Comparison of ENCODE assay signal across 8 mouse cellular contexts in genomic region chr1:37350886-37351651, GRCm38 (mm10). TPM values are rescaled to one million over a fixed set of nuclear protein-coding genes. Genes with fewer than 3 reads are reported as not detected.
A peak's percentile ranks its signal among the peaks of the same experiment; 100 is the strongest.
DNase-seq lines count a peak whose midpoint lies in the region; ATAC-seq lines count a peak whose summit lies in the region.

No protein-coding gene starts in this region.

- WGBS in forebrain, embryonic 13.5 days = 60% methylated on average over 7 of the region's 7 CpGs
- WGBS in forebrain, embryonic 11.5 days = 69% methylated on average over 7 of the region's 7 CpGs
- WGBS in limb, embryonic 15.5 days = 60% methylated on average over 7 of the region's 7 CpGs

- no peak for DNase-seq in forebrain, embryonic 11.5 days (ENCODE audit: low spot score)
- peak; percentile 70 to 79 for DNase-seq in right cerebral cortex, adult 2 months (ENCODE audit: low spot score in 2 of 2)
- no peak for DNase-seq in right cerebral cortex, postnatal 4 days
- DNase-seq in telencephalon, adult 2 months (ENCODE audit: low read depth, low spot score) = peak; percentile 90
- DNase-seq in urinary bladder, postnatal 4 days (ENCODE audit: low spot score in 2 of 2) = no peak
- DNase-seq in cerebellum, adult 18-20 months = no peak

- H3K36me3 ChIP-seq in forebrain, embryonic 13.5 days (ENCODE audit: poor library complexity, severe bottlenecking) = no peaks in the 10 kb centered on the region
- no peaks in the 10 kb centered on the region for H3K36me3 ChIP-seq in forebrain, embryonic 11.5 days (ENCODE audit: control insufficient read depth, insufficient read depth, low read length)
- H3K36me3 ChIP-seq in limb, embryonic 15.5 days = no peaks in the 10 kb centered on the region

- no peak overlapping the region for H3K4me3 ChIP-seq in forebrain, embryonic 13.5 days
- H3K4me3 ChIP-seq in forebrain, embryonic 11.5 days (ENCODE audit: low read depth, low read length) = no peak overlapping the region
- H3K4me3 ChIP-seq in limb, embryonic 15.5 days = no peak overlapping the region

- H3K4me2 ChIP-seq in forebrain, embryonic 13.5 days = no peak overlapping the region
- H3K4me2 ChIP-seq in forebrain, embryonic 11.5 days (ENCODE audit: low read depth, low read length, severe bottlenecking) = no peak overlapping the region
- no peak overlapping the region for H3K4me2 ChIP-seq in limb, embryonic 15.5 days

- no peak overlapping the region for H3K27ac ChIP-seq in forebrain, embryonic 13.5 days
- no peak overlapping the region for H3K27ac ChIP-seq in forebrain, embryonic 11.5 days (ENCODE audit: low read depth, low read length)
- no peak overlapping the region for H3K27ac ChIP-seq in limb, embryonic 15.5 days

- no peaks in the 10 kb centered on the region for H3K27me3 ChIP-seq in forebrain, embryonic 13.5 days
- H3K27me3 ChIP-seq in forebrain, embryonic 11.5 days (ENCODE audit: control insufficient read depth, insufficient read depth, low read length) = no peaks in the 10 kb centered on the region
- H3K27me3 ChIP-seq in limb, embryonic 15.5 days = no peaks in the 10 kb centered on the region

- H3K4me1 ChIP-seq in forebrain, embryonic 13.5 days = peaks cover 8% of the 10 kb centered on the region
- 0 out of 2 replicates have a peak, but pooled peaks cover 2% of the 10 kb centered on the region for H3K4me1 ChIP-seq in forebrain, embryonic 11.5 days (replicated peaks; ENCODE audit: control insufficient read depth, insufficient read depth, low read length)
- H3K4me1 ChIP-seq in limb, embryonic 15.5 days = peaks cover 15% of the 10 kb centered on the region

- no peaks in the 10 kb centered on the region for H3K9me3 ChIP-seq in forebrain, embryonic 13.5 days (replicated peaks)
- H3K9me3 ChIP-seq in forebrain, embryonic 11.5 days (ENCODE audit: control insufficient read depth, low read length) = no peaks in the 10 kb centered on the region
- no peaks in the 10 kb centered on the region for H3K9me3 ChIP-seq in limb, embryonic 15.5 days

- peak; percentile 63 for ATAC-seq in forebrain, embryonic 13.5 days
- ATAC-seq in forebrain, embryonic 11.5 days (replicated peaks; ENCODE audit: low FRiP score) = no peak
- peak; percentile 50; the same call in 1 of the 2 replicates for ATAC-seq in limb, embryonic 15.5 days (ENCODE audit: insufficient number of reproducible peaks, low FRiP score, low TSS enrichment, low read depth)

- H3K9ac ChIP-seq in forebrain, embryonic 13.5 days = no peak overlapping the region
- no peak overlapping the region for H3K9ac ChIP-seq in forebrain, embryonic 11.5 days (ENCODE audit: low read length)
- no peak overlapping the region for H3K9ac ChIP-seq in limb, embryonic 15.5 days

RNA-seq across cellular contexts. Expression of gene Inpp4a, which starts 51.4 kb away (rescaled TPM):
- 35.1 and 40.2 TPM in 2 replicates for polyA plus RNA-seq in forebrain, embryonic 13.5 days (2015; fragmentation: Nextera tagmentation; extraction: Ambion mirVana)
- polyA plus RNA-seq in forebrain, embryonic 11.5 days (2014; fragmentation: Nextera tagmentation; extraction: Ambion mirVana) = 16.9 and 17.0 TPM in 2 replicates
- 16.9 and 18.4 TPM in 2 replicates for polyA plus RNA-seq in limb, embryonic 15.5 days (2015; fragmentation: Nextera tagmentation; extraction: Ambion mirVana)

Comparison
In these comparisons a context has a peak if more than half of its experiments do, and no peak if none do; other contexts are left out.
1. DNase-seq: peak in right cerebral cortex, adult 2 months (2 of 2) and telencephalon, adult 2 months (single experiment); none in forebrain, embryonic 11.5 days (single experiment), right cerebral cortex, postnatal 4 days (single experiment), urinary bladder, postnatal 4 days (0 of 2) and cerebellum, adult 18-20 months (0 of 2).